Mouse (Mus musculus) bone marrow macrophage, adult 2 months (primary cell): ENCODE measurements around the gene Cldn16.

Source experiments
- CTCF ChIP-seq: IDR thresholded peaks from 2 replicates; pipeline ENCODE4 v1.5.1; 2012; ENCODE audit warnings: low read depth, mild to moderate bottlenecking, low read length, moderate library complexity
- POLR2A ChIP-seq: IDR thresholded peaks from 2 replicates; pipeline ENCODE4 v1.6.1; 2012; ENCODE audit warnings: mild to moderate bottlenecking, low read depth, low read length, borderline replicate concordance

GRCm38 (mm10) chr16:26504961-26505360, 42.0 kb downstream of the Cldn16 start:
- no peak for TF ChIP-seq CTCF
- TF ChIP-seq POLR2A: no peak
